Mouse (Mus musculus): ENCODE results near the gene Adam23. TPM values are rescaled to one million over a fixed set of nuclear protein-coding genes. Genes with fewer than 3 reads are reported as not detected.
A peak's percentile ranks its signal among the peaks of the same experiment; 100 is the strongest.

Gene Adam23
- polyA plus RNA-seq, 1 experiment from 2014 or later = 3.5 TPM

DNA sequence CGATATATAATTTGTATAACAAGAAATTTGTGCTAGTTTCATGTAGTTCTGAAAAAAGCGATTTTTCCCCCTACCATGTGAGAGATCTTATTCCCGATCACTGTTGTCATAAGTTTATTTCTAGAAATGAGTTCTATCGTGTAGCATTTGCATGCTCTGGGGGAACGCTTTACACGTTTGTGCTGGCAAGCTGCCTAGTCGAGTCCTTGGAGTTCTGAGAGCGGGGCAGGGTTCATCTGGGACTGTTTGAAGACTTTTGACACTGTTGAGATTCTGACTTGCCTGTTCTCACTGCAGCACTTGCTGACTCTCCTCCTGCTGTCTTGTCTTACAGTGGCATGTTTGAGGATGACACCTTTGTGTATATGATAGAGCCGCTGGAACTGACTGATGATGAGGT is 84.2 kb downstream of the Adam23 start:
- no peak overlapping the region for H3K27ac ChIP-seq (ENCODE audit: low read length)
- no peak overlapping the region for H3K4me3 ChIP-seq (ENCODE audit: low read depth, low read length)
- H3K27me3 ChIP-seq (replicated peaks; ENCODE audit: insufficient read depth, low read length) = no peaks in the 10 kb centered on the region
- H3K4me2 ChIP-seq (replicated peaks; ENCODE audit: low read depth, low read length) = no peak overlapping the region
- H3K36me3 ChIP-seq (ENCODE audit: insufficient read depth, low read length) = no peaks in the 10 kb centered on the region
- no peak overlapping the region for H3K9ac ChIP-seq (replicated peaks; ENCODE audit: low read depth)
- ATAC-seq (no peak), DNase-seq (ENCODE audit: low spot score) (no peak)
- H3K9me3 ChIP-seq (ENCODE audit: low read length) = no peaks in the 10 kb centered on the region
- 50% methylated on average over 9 of the region's 9 CpGs for WGBS
- H3K4me1 ChIP-seq (ENCODE audit: insufficient read depth, low read depth, low read length) = no peaks in the 10 kb centered on the region
- TF ChIP-seq CTCF (IDR thresholded peaks at IDR 0.05) = no peak
- TF ChIP-seq EP300 (IDR thresholded peaks at IDR 0.05) = no peak

DNA sequence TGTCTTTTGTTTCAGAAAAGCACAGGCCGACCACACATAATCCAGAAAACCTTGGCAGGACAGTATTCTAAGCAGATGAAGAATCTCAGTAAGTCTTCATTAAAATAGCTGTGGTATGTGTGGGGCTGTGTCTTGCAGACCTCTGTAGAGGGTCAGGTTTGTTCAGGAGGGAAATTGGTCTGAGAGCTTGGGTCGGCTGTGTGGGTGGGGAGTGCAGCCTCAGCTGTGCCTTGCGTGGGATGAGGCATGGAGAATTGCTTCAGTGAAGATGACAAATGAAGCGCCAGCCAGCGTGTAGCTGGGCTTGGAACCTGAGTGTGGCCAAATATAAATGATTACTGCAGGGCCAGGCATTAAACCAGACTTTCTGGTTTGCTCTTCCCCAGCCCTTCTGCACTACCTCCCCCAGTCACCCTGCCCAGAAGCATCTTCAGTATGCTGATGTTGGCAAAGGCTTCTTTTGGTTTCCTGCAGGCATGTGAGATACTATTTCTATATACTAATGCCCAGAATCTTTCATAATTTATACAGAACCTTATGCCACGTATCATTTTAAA is 88.7 kb downstream of the Adam23 start:
- H3K4me3 ChIP-seq (ENCODE audit: low read depth, low read length) = no peak overlapping the region
- H3K27me3 ChIP-seq (replicated peaks; ENCODE audit: insufficient read depth, low read length) = no peaks in the 10 kb centered on the region
- no peak overlapping the region for H3K4me2 ChIP-seq (replicated peaks; ENCODE audit: low read depth, low read length)
- ATAC-seq (peak; percentile 80), DNase-seq (ENCODE audit: low spot score) (peak; percentile 45)
- no peaks in the 10 kb centered on the region for H3K4me1 ChIP-seq (ENCODE audit: insufficient read depth, low read depth, low read length)
- no peaks in the 10 kb centered on the region for H3K36me3 ChIP-seq (ENCODE audit: insufficient read depth, low read length)
- 45% methylated on average over 6 of the region's 6 CpGs for WGBS
- no peaks in the 10 kb centered on the region for H3K9me3 ChIP-seq (ENCODE audit: low read length)
- H3K27ac ChIP-seq (ENCODE audit: low read length) = no peak overlapping the region
- H3K9ac ChIP-seq (replicated peaks; ENCODE audit: low read depth) = no peak overlapping the region
- TF ChIP-seq CTCF (IDR thresholded peaks at IDR 0.05) (no peak), EP300 (IDR thresholded peaks at IDR 0.05) (peak; percentile 47; the same call in 1 of the 2 replicates)

DNA sequence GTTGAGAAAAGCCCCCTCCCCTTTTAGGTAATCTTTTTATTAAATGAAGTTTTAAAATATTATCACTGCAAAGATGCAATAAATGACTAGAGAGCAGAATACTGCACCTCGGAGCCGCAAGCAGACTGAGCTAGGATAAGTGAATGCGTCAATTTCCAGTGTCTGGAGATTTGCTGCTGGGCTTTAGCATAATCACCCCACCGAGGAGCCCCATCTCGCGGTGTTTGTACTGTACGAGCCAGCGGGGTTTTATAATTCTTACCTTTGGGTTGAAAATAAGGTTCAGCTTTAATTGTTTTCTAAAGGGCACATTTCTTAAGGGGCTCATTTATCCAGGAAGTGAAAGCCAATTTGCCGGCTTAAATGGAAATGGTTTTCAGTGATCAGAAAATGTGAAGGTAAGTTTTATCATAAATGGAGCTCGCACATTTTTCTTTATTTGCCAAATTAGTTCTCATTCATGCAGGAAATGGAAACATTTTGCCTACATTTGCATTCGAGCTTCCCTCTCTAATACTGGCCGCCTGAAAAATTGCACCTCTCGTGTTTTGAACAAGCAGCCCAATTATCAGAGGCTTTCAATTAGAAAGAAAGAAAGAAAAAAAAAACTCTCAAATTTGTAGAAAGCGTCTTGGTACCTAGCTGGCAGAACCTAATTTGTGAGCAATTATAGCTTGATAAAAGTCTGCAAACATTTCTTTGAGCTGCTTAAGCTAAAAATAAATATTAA is 94.4 kb downstream of the Adam23 start:
- TF ChIP-seq EP300 (IDR thresholded peaks at IDR 0.05) = no peak
- TF ChIP-seq CTCF (IDR thresholded peaks at IDR 0.05) = no peak
- WGBS = 73% methylated on average over 14 of the region's 14 CpGs
- H3K4me2 ChIP-seq (replicated peaks; ENCODE audit: low read depth, low read length) = no peak overlapping the region
- no peak overlapping the region for H3K4me3 ChIP-seq (ENCODE audit: low read depth, low read length)
- no peak for DNase-seq (ENCODE audit: low spot score)
- H3K27me3 ChIP-seq (replicated peaks; ENCODE audit: insufficient read depth, low read length) = no peaks in the 10 kb centered on the region
- no peaks in the 10 kb centered on the region for H3K9me3 ChIP-seq (ENCODE audit: low read length)
- no peak overlapping the region for H3K27ac ChIP-seq (ENCODE audit: low read length)
- no peaks in the 10 kb centered on the region for H3K36me3 ChIP-seq (ENCODE audit: insufficient read depth, low read length)
- no peak overlapping the region for H3K9ac ChIP-seq (replicated peaks; ENCODE audit: low read depth)
- H3K4me1 ChIP-seq (ENCODE audit: insufficient read depth, low read depth, low read length) = no peaks in the 10 kb centered on the region
- no peak for ATAC-seq

DNA sequence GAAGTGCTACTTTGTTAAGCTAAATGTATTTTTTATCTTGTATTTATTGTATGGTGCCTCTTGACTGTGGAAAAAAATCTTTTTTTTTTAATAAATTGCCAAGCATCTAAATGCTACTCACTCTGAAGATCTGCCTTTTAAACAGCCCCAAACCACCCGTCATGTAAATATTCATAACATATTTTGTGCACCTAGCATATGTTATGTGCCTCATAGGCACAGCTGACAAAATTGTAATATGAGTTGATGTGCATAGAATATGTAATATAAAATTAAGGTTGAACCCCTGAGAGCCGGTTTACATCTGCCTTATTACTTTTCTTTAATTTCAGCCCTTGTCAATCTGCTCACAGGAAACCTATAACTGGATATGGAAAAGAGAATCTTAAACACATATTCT is 98.4 kb downstream of the Adam23 start:
- Histone ChIP-seq H3K27me3 (replicated peaks; ENCODE audit: insufficient read depth, low read length) (no peaks in the 10 kb centered on the region), H3K27ac (ENCODE audit: low read length) (no peak overlapping the region), H3K4me3 (ENCODE audit: low read depth, low read length) (no peak overlapping the region), H3K9me3 (ENCODE audit: low read length) (no peaks in the 10 kb centered on the region), H3K4me1 (ENCODE audit: insufficient read depth, low read depth, low read length) (no peaks in the 10 kb centered on the region), H3K9ac (replicated peaks; ENCODE audit: low read depth) (no peak overlapping the region), H3K36me3 (ENCODE audit: insufficient read depth, low read length) (no peaks in the 10 kb centered on the region), H3K4me2 (replicated peaks; ENCODE audit: low read depth, low read length) (no peak overlapping the region)
- TF ChIP-seq CTCF (IDR thresholded peaks at IDR 0.05) (no peak), EP300 (IDR thresholded peaks at IDR 0.05) (no peak)
- DNase-seq (ENCODE audit: low spot score) (no peak), ATAC-seq (no peak)
- WGBS = 89% methylated on average over 2 of the region's 2 CpGs

GRCm38 (mm10) chr1:63553039-63553438 is 107.3 kb downstream of the Adam23 start:
- no peak overlapping the region for H3K9ac ChIP-seq (replicated peaks; ENCODE audit: low read depth)
- no peak overlapping the region for H3K27ac ChIP-seq (ENCODE audit: low read length)
- ATAC-seq (no peak), DNase-seq (ENCODE audit: low spot score) (no peak)
- no peak overlapping the region for H3K4me2 ChIP-seq (replicated peaks; ENCODE audit: low read depth, low read length)
- no peaks in the 10 kb centered on the region for H3K27me3 ChIP-seq (replicated peaks; ENCODE audit: insufficient read depth, low read length)
- TF ChIP-seq CTCF (IDR thresholded peaks at IDR 0.05) = no peak
- TF ChIP-seq EP300 (IDR thresholded peaks at IDR 0.05) = no peak
- no peak overlapping the region for H3K4me3 ChIP-seq (ENCODE audit: low read depth, low read length)
- H3K9me3 ChIP-seq (ENCODE audit: low read length) = no peaks in the 10 kb centered on the region
- 55% methylated on average over 5 of the region's 5 CpGs for WGBS
- no peaks in the 10 kb centered on the region for H3K4me1 ChIP-seq (ENCODE audit: insufficient read depth, low read depth, low read length)
- H3K36me3 ChIP-seq (ENCODE audit: insufficient read depth, low read length) = no peaks in the 10 kb centered on the region

DNA sequence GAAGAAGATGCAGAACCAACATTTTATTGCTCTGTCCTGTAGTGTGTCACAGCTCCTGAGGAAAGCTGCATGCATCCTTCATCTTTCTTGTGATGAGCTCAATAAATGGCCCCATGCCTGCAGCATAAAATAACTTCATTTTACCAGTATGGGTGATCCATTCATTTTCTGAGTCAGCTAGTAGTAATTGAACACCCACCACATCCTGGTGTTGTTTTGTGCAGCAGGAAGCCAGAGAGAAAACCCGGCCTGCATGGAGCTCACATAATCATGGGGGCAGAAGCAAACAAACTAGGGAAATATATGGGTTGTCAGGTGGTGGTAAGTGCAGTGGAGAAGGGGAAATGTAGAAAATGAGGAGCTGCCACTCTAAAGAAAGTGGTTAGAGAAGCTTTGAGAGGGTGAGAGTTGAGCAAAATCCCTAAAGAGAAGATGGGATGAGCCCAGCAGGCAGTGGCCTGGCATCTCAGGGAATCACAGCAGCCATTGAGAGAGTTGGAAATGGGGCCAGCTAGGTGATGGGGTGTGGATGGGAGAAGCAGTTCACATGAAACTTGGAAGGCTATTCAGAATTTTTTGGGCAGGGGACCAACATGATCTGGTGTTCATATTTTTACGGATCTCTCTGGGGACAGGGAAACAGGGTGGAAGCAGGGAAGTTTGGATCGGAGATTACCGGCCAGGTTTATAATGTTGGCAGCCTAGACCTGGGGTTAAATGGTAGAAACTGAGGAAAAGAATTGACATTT is 116.3 kb downstream of the Adam23 start:
- Histone ChIP-seq H3K4me2 (replicated peaks; ENCODE audit: low read depth, low read length) (no peak overlapping the region), H3K9me3 (ENCODE audit: low read length) (no peaks in the 10 kb centered on the region), H3K4me3 (ENCODE audit: low read depth, low read length) (no peak overlapping the region), H3K4me1 (ENCODE audit: insufficient read depth, low read depth, low read length) (no peaks in the 10 kb centered on the region), H3K36me3 (ENCODE audit: insufficient read depth, low read length) (no peaks in the 10 kb centered on the region), H3K27ac (ENCODE audit: low read length) (no peak overlapping the region), H3K9ac (replicated peaks; ENCODE audit: low read depth) (no peak overlapping the region), H3K27me3 (replicated peaks; ENCODE audit: insufficient read depth, low read length) (no peaks in the 10 kb centered on the region)
- DNase-seq (ENCODE audit: low spot score) = no peak
- TF ChIP-seq EP300 (IDR thresholded peaks at IDR 0.05) = no peak
- TF ChIP-seq CTCF (IDR thresholded peaks at IDR 0.05) = no peak
- ATAC-seq = no peak
- WGBS = 75% methylated on average over 4 of the region's 4 CpGs

Measured in lung, postnatal 0 days (tissue).